Comparison of ENCODE assay signal across 15 mouse cellular contexts in the genomic region with DNA sequence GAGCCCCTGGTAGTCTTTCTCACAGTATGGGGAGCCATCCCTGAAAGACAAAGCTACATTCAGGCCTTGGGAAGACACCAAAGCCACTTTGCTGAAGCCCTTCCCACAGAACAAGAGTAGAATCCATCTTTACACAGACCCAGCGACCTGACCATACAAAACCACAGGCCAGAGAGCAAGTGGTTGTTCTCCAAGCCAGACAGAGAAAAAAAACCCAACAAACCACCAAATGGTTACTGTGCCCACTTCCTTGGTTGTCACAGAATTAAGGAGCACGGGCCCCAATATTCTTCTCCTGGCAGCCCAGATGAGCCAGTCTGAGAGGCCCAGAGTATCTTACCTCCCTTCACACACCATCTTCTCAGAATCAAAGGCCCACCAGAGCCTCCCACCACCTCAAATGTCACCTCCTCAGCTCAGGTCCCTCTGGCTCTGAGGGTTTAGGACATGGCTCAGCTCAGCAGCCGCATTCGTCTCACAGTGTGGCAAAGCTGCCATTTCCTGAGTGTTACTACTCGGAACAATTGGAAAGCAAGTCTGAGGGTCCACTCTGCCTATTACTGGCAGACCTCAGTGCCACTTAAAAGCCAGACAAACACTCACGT.
DNase-seq lines count a peak whose midpoint lies in the region; ATAC-seq and TF ChIP-seq lines count a peak whose summit lies in the region.
"Had no signal": no experiment of that assay in that cellular context is flagged by ENCODE, and none has a peak within 500 bp of the region (broad histone marks: within the 10 kb centered on the region; RNA-seq: fewer than 3 reads in every experiment).

No protein-coding gene starts in this region.

- H3K4me2 ChIP-seq in heart, embryonic 11.5 days, result no peak overlapping the region
- peak overlapping the region; percentile 26 for H3K4me2 ChIP-seq in midbrain, embryonic 13.5 days (replicated peaks)
- H3K4me2 ChIP-seq: forebrain, embryonic 15.5 days had no signal

- TF ChIP-seq CTCF in heart, adult 2 months (IDR thresholded peaks at IDR 0.05), result no peak
- no peak for TF ChIP-seq CTCF in bone marrow, adult 2 months (IDR thresholded peaks at IDR 0.05; ENCODE audit: control insufficient read depth, insufficient read depth, low read length)
- no peak for TF ChIP-seq CTCF in small intestine, adult 2 months (IDR thresholded peaks at IDR 0.05; ENCODE audit: extremely low read depth, insufficient read length, insufficient replicate concordance, low read depth, low read length)

- no peak overlapping the region for H3K9ac ChIP-seq in heart, adult 2 months (ENCODE audit: low read depth, low read length)
- no peak overlapping the region for H3K9ac ChIP-seq in heart, embryonic 11.5 days (ENCODE audit: low read depth, low read length)
- H3K9ac ChIP-seq in midbrain, embryonic 13.5 days (replicated peaks), result no peak overlapping the region
- H3K9ac ChIP-seq: forebrain, embryonic 15.5 days had no signal

- peaks cover 12% of the 10 kb centered on the region for H3K36me3 ChIP-seq in heart, adult 2 months (ENCODE audit: control insufficient read depth, insufficient read depth, low read length)
- H3K36me3 ChIP-seq in heart, embryonic 11.5 days (ENCODE audit: control insufficient read depth, insufficient read depth, low read length), result no peaks in the 10 kb centered on the region
- H3K36me3 ChIP-seq in midbrain, embryonic 13.5 days, result no peaks in the 10 kb centered on the region
- H3K36me3 ChIP-seq in midbrain, embryonic 10.5 days, result no peaks in the 10 kb centered on the region
- no peaks in the 10 kb centered on the region for H3K36me3 ChIP-seq in small intestine, adult 2 months (ENCODE audit: control insufficient read depth, insufficient read depth, low read length)
- H3K36me3 ChIP-seq: forebrain, embryonic 15.5 days; hindbrain, embryonic 10.5 days had no signal

- intact Hi-C loops in heart, adult 2 months (cut with DNase I), result loop anchor here (1.0 to 5.0 kb wide), 2 partner anchors 36 to 67 kb away; no protein-coding TSS in a partner anchor

- ATAC-seq in heart, embryonic 11.5 days (replicated peaks; ENCODE audit: insufficient number of reproducible peaks, low FRiP score, low TSS enrichment), result no peak
- no peak for ATAC-seq in midbrain, embryonic 13.5 days
- ATAC-seq: forebrain, embryonic 15.5 days had no signal

- peak overlapping the region; percentile 65 for H3K27ac ChIP-seq in heart, adult 2 months
- H3K27ac ChIP-seq in heart, embryonic 11.5 days (ENCODE audit: low read depth, low read length), result no peak overlapping the region
- H3K27ac ChIP-seq in midbrain, embryonic 13.5 days, result no peak overlapping the region
- H3K27ac ChIP-seq in midbrain, embryonic 10.5 days (replicated peaks), result no peak overlapping the region
- peak overlapping the region; percentile 47 for H3K27ac ChIP-seq in bone marrow, adult 2 months (ENCODE audit: control insufficient read depth, insufficient read depth, low read depth, low read length, poor library complexity)
- H3K27ac ChIP-seq in small intestine, adult 2 months (ENCODE audit: insufficient read depth, low read depth, low read length), result peak overlapping the region; percentile 62
- H3K27ac ChIP-seq: forebrain, embryonic 15.5 days; hindbrain, embryonic 10.5 days; macrophage had no signal

- DNase-seq in heart, adult 2 months, result no peak
- no peak for DNase-seq in midbrain, embryonic 10.5 days (ENCODE audit: low spot score)
- no peak for DNase-seq in adrenal gland, postnatal 10 days
- DNase-seq in neural tube, embryonic 10.5 days (ENCODE audit: extremely low spot score, low spot score), result no peak
- DNase-seq: adrenal gland, adult 2 months; cerebellum, adult 9-10 months; lung, adult 18-20 months; right cerebral cortex, postnatal 14 days had no signal

- H3K27me3 ChIP-seq in heart, adult 2 months (ENCODE audit: control insufficient read depth, insufficient read depth, low read length), result no peaks in the 10 kb centered on the region
- H3K27me3 ChIP-seq in heart, embryonic 11.5 days (ENCODE audit: control insufficient read depth, insufficient read depth, low read length), result no peaks in the 10 kb centered on the region
- H3K27me3 ChIP-seq in midbrain, embryonic 13.5 days, result no peaks in the 10 kb centered on the region
- H3K27me3 ChIP-seq in midbrain, embryonic 10.5 days (ENCODE audit: low read depth, poor library complexity, severe bottlenecking), result no peaks in the 10 kb centered on the region
- no peaks in the 10 kb centered on the region for H3K27me3 ChIP-seq in small intestine, adult 2 months (ENCODE audit: control insufficient read depth, insufficient read depth, low read length)
- H3K27me3 ChIP-seq: forebrain, embryonic 15.5 days had no signal

- H3K79me2 ChIP-seq in heart, adult 2 months (replicated peaks; ENCODE audit: control insufficient read depth, insufficient read depth, low read length), result 0 out of 2 replicates have a peak, but pooled peaks cover 2% of the 10 kb centered on the region

- peaks cover 9% of the 10 kb centered on the region for H3K4me1 ChIP-seq in heart, adult 2 months (ENCODE audit: control insufficient read depth, insufficient read depth, low read length)
- H3K4me1 ChIP-seq in heart, embryonic 11.5 days (ENCODE audit: control insufficient read depth, insufficient read depth, low read length), result peaks cover 10% of the 10 kb centered on the region; the same call in 1 of the 2 replicates
- H3K4me1 ChIP-seq in midbrain, embryonic 13.5 days (replicated peaks), result peaks cover 20% of the 10 kb centered on the region
- H3K4me1 ChIP-seq in midbrain, embryonic 10.5 days, result peaks cover 24% of the 10 kb centered on the region
- peaks cover 6% of the 10 kb centered on the region for H3K4me1 ChIP-seq in bone marrow, adult 2 months (ENCODE audit: control insufficient read depth, insufficient read depth, low read length)
- peaks cover 16% of the 10 kb centered on the region for H3K4me1 ChIP-seq in small intestine, adult 2 months (ENCODE audit: control insufficient read depth, insufficient read depth, insufficient read length, low read length)

- TF ChIP-seq POLR2A in heart, adult 2 months (IDR thresholded peaks at IDR 0.05; ENCODE audit: insufficient read depth, low read depth, low read length), result no peak
- no peak for TF ChIP-seq POLR2A in bone marrow, adult 2 months (IDR thresholded peaks at IDR 0.05; ENCODE audit: borderline replicate concordance, control insufficient read depth, low read depth, low read length)
- no peak for TF ChIP-seq POLR2A in small intestine, adult 2 months (IDR thresholded peaks at IDR 0.05; ENCODE audit: low read depth, low read length)

- H3K4me3 ChIP-seq in heart, adult 2 months, result no peak overlapping the region
- H3K4me3 ChIP-seq in heart, embryonic 11.5 days (ENCODE audit: low read depth, low read length), result no peak overlapping the region
- no peak overlapping the region; the same call in 1 of the 2 replicates for H3K4me3 ChIP-seq in midbrain, embryonic 13.5 days (replicated peaks)
- H3K4me3 ChIP-seq in midbrain, embryonic 10.5 days, result no peak overlapping the region
- no peak overlapping the region for H3K4me3 ChIP-seq in bone marrow, adult 2 months (replicated peaks; ENCODE audit: control insufficient read depth, low read depth, low read length)
- H3K4me3 ChIP-seq in small intestine, adult 2 months (ENCODE audit: low read depth, low read length), result no peak overlapping the region
- H3K4me3 ChIP-seq: forebrain, embryonic 15.5 days; hindbrain, embryonic 10.5 days had no signal

- 75% methylated on average over 6 of the region's 6 CpGs for WGBS in heart, adult 2 months
- WGBS in heart, embryonic 11.5 days (ENCODE audit: insufficient replicate concordance), result 78% methylated on average over 6 of the region's 6 CpGs
- 82% methylated on average over 6 of the region's 6 CpGs for WGBS in midbrain, embryonic 13.5 days
- WGBS in midbrain, embryonic 10.5 days, result 82% methylated on average over 6 of the region's 6 CpGs
- WGBS in bone marrow, adult 2 months, result 33% methylated on average over 6 of the region's 6 CpGs
- WGBS in small intestine, adult 2 months, result 83% methylated on average over 6 of the region's 6 CpGs

- H3K9me3 ChIP-seq in heart, embryonic 11.5 days (replicated peaks; ENCODE audit: control insufficient read depth, low read length), result no peaks in the 10 kb centered on the region
- no peaks in the 10 kb centered on the region for H3K9me3 ChIP-seq in midbrain, embryonic 13.5 days
- no peaks in the 10 kb centered on the region for H3K9me3 ChIP-seq in midbrain, embryonic 10.5 days (replicated peaks)
- H3K9me3 ChIP-seq: forebrain, embryonic 15.5 days; hindbrain, embryonic 10.5 days had no signal

- no peak for TF ChIP-seq EP300 in heart, adult 2 months (IDR thresholded peaks at IDR 0.05; ENCODE audit: insufficient read depth, low read depth, low read length)

Comparison
In these comparisons a context has a peak if more than half of its experiments do, and no peak if none do; other contexts are left out.
1. H3K27ac ChIP-seq: peak in heart, adult 2 months (single experiment), bone marrow, adult 2 months (single experiment) and small intestine, adult 2 months (single experiment); none in heart, embryonic 11.5 days (single experiment), midbrain, embryonic 13.5 days (single experiment) and midbrain, embryonic 10.5 days (single experiment).